Mouse (Mus musculus) E14TG2a.4 (cell line): ENCODE data around the gene Zmat5.

Source experiments
- CTCF ChIP-seq: conservative IDR thresholded peaks from 2 replicates; pipeline ENCODE4 v1.5.1; 2014; ENCODE audit warnings: low read length
- NANOG ChIP-seq: IDR thresholded peaks from 2 replicates; pipeline ENCODE4 v1.6.1; 2014; ENCODE audit warnings: borderline replicate concordance, low read length, mixed read lengths

GRCm38 (mm10) chr11:4661324-4661723 lies 43.2 kb upstream of the Zmat5 start:
- TF ChIP-seq CTCF: no peak
- no peak for TF ChIP-seq NANOG
